Mouse (Mus musculus) neural tube, embryonic 13.5 days (tissue): ENCODE data around the gene Ly86. TPM values are rescaled to one million over a fixed set of nuclear protein-coding genes. Genes with fewer than 3 reads are reported as not detected.

ENCODE experiments used
- ATAC-seq: fragments of 200-750 bp; cut with Nextera tagmentation; 2 replicates; pipeline ENCODE4 v1.8.0; 2017; ENCODE audit warnings: low read depth, mild to moderate bottlenecking, moderate TSS enrichment, moderate library complexity
- H3K27ac ChIP-seq: fragments of 300-500 bp; sonication (generic); replicated peaks from 2 replicates; pipeline ENCODE4 v1.5.1; 2015; ENCODE audit warnings: moderate library complexity, mild to moderate bottlenecking, inconsistent platforms
- H3K27me3 ChIP-seq: fragments of 300-500 bp; sonication (generic); 2 replicates; pipeline ENCODE4 v1.6.1; 2015; ENCODE audit warnings: mild to moderate bottlenecking, inconsistent platforms
- H3K36me3 ChIP-seq: fragments of 300-500 bp; sonication (generic); 2 replicates; pipeline ENCODE4 v1.6.1; 2015; ENCODE audit warnings: mild to moderate bottlenecking, inconsistent platforms
- H3K4me1 ChIP-seq: fragments of 300-500 bp; sonication (generic); replicated peaks from 2 replicates; pipeline ENCODE4 v1.6.1; 2015; ENCODE audit warnings: inconsistent platforms
- H3K4me2 ChIP-seq: fragments of 300-500 bp; sonication (generic); 2 replicates; pipeline ENCODE4 v1.6.1; 2015; ENCODE audit warnings: inconsistent platforms, mild to moderate bottlenecking, moderate library complexity
- H3K4me3 ChIP-seq: fragments of 300-500 bp; sonication (generic); 2 replicates; pipeline ENCODE4 v1.5.1; 2015; ENCODE audit warnings: mild to moderate bottlenecking, inconsistent platforms
- H3K9ac ChIP-seq: fragments of 300-500 bp; sonication (generic); 2 replicates; pipeline ENCODE4 v1.6.1; 2015; ENCODE audit warnings: moderate library complexity, mild to moderate bottlenecking, inconsistent platforms
- H3K9me3 ChIP-seq: fragments of 300-500 bp; sonication (generic); 2 replicates; pipeline ENCODE4 v1.6.1; 2016; ENCODE audit warnings: inconsistent platforms
- WGBS: fragments of 180-500 bp; shearing (Covaris S2); methylation state at CpG from one replicate; pipeline ENCODE4 v1.1.7; 2015; 5-methylcytosine and 5-hydroxymethylcytosine counted together
- polyA plus RNA-seq: library from polyadenylated mRNA; unstranded; fragments of >200 nt; fragmentation: Nextera tagmentation; extraction: Ambion mirVana; gene quantifications from 2 replicates; pipeline ENCODE4 v1.2.1, GENCODE M21; 2015

The Ly86 gene
- polyA plus RNA-seq, 1 experiment from 2014 or later: 12.3 TPM

DNA sequence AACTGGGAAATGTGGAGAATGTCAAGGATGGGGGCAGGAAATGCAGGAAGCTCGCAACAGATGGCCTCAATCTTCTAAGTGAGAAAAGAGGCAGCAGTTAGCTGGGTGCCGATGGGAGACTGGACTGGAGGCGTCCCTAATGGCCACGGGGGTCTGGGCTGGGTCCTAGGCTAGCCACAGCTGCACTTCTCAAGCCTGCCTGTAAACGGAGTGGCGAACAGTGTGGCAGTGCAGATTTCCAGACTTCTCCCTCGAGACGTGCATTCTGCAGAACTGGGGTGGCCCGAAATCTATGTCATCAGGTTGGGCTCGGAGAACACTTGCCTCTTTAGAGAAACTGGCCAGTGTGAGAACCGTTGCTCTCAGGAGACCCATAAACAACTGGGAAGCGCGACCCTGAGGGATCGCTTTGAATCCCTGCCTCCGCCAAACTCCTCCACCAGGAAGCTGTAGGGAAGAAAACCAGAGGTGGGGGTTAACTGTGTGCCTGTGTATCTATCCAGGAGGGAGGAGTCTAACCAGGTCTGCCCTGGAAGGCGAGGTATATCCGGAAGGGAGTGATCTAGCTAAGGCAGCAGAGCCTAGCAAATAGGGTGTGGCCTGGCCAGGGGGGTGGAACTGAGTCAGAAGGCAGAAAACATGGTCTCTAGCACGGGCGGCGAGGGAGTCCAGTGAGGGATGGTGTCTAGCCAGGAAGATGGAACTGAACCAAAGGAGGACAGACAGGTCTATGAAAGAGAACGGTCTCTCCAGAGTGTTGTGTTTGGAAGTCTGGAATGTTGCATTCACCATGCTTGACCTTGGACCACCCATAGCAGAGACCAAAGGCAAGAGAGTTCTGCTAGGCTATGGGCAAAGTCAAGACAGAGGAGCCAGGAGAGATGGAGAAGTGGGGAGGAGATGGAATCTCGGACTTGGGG, 107.3 kb downstream of the Ly86 start:
- Histone ChIP-seq H3K9me3 (no peaks in the 10 kb centered on the region), H3K27ac (no peak overlapping the region; the same call in 1 of the 2 replicates), H3K36me3 (no peaks in the 10 kb centered on the region), H3K27me3 (peaks cover 11% of the 10 kb centered on the region), H3K4me1 (peaks cover 35% of the 10 kb centered on the region), H3K4me2 (peak overlapping the region; percentile 55), H3K9ac (peak overlapping the region; percentile 63), H3K4me3 (peak overlapping the region; percentile 24)
- 8% methylated on average over 22 of the region's 22 CpGs for WGBS
- peak; percentile 68; the same call in 1 of the 2 replicates for ATAC-seq

DNA sequence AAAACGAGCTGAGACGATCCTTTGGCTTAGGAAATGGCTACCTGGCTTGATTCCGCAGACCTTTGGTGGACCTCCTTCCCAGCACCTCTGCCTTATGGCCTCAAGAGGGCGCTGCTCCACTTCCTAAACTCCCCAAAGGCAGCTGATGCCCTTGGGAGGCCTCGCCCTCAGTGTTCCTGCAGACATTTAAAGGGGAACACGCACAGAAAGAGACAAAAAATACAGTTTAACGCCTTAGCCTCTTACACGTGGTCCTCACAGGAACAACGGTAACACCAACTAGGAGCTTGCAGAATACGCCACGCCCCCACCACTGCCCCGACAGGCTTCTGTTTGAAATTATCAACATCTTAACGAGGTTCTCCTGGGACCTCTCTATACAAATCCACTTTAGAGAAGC, 108.2 kb downstream of the Ly86 start:
- Histone ChIP-seq H3K4me2 (peak overlapping the region; percentile 55), H3K27ac (no peak overlapping the region), H3K9me3 (no peaks in the 10 kb centered on the region), H3K9ac (no peak overlapping the region; the same call in 1 of the 2 replicates), H3K36me3 (no peaks in the 10 kb centered on the region), H3K4me1 (peaks cover 36% of the 10 kb centered on the region), H3K27me3 (peaks cover 11% of the 10 kb centered on the region), H3K4me3 (no peak overlapping the region)
- WGBS: 5% methylated on average over 13 of the region's 13 CpGs
- peak; percentile 81; the same call in 1 of the 2 replicates for ATAC-seq

DNA sequence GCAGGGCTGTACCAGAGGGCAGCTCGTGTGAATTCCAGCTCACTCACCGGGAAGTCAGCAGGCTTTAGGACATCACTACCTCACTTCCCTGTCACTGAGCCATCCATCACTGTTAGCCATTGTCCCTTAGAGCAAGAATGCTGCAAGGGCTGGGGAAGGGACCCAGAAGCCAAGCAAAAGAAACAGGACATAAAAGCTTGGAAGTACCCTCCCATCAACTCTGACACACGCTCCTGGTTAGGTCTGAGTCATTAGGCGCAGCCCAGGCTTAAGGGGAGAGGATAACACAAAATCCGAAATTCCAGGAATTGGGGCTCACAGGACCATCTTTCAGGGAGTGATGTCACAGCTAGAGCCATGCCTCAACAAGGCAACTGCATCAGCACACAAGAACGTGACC, 109.3 kb downstream of the Ly86 start:
- Histone ChIP-seq H3K9ac (no peak overlapping the region), H3K4me3 (no peak overlapping the region), H3K27ac (no peak overlapping the region), H3K9me3 (no peaks in the 10 kb centered on the region), H3K4me2 (no peak overlapping the region), H3K36me3 (no peaks in the 10 kb centered on the region), H3K4me1 (peaks cover 36% of the 10 kb centered on the region), H3K27me3 (peaks cover 11% of the 10 kb centered on the region)
- 25% methylated on average over 6 of the region's 6 CpGs for WGBS
- ATAC-seq: no peak

DNA sequence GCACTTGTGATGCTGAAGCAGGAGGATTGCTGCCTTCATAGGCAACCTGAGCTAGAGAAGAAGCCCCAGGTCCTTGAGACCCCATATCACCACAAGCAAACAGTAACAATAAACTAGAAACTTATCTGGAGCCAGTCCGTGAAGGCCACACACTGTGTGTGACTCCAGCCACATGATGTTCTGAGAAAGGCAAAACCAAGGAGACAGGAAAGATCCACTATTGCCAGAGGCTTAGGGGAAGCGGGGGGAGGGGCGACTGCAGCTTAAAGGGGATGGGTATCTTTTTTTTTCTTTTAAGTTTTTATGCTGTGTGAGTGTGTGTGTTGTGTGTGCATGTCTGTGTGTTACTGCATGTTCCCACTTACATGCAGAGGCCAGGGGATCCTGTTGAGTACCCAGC, 110.6 kb downstream of the Ly86 start:
- no peak for ATAC-seq

DNA sequence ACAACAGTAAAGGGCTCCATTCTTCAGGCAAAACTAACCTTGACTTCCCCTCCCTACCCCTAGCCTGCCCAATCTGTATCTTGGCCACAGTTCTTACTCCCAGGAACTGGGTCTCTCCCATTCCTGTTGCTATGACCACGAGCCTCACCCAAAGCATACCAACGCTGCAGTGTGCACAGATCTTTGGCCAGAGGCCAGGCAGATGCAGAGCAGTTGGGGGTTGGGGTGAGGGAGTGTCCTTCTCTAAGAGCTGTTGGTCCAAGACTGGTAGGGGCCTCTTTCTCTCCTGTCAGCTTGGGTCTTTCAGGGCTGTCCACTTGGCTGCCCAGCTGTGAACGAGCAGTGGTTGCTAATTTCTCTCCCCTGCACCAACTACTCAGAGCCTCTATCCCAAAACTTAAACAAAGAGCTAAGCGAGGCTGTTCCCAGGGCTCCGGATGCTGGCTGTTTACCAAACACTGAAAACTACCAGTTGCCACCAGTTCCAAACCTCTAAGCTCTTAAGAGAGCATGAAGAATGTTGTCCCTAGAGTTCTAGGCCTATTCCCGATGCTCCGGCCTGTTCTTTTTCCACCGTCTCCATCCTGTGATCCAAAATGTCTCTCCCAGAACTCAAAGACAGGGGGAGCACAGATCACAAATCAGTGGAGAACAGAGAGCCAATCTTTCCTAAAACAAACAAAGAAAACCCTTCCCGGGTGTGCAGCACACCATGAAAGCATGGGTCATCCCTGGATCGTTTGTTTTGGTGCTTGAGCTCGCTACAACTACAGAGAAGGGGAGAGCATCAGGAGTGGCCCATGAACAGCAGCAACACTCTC, 112.2 kb downstream of the Ly86 start:
- Histone ChIP-seq H3K4me1 (peaks cover 33% of the 10 kb centered on the region), H3K27ac (peak overlapping the region; percentile 5; the same call in 1 of the 2 replicates), H3K36me3 (no peaks in the 10 kb centered on the region), H3K27me3 (peaks cover 7% of the 10 kb centered on the region), H3K9ac (no peak overlapping the region), H3K4me2 (no peak overlapping the region), H3K9me3 (no peaks in the 10 kb centered on the region), H3K4me3 (no peak overlapping the region)
- peak; percentile 42; the same call in 1 of the 2 replicates for ATAC-seq
- WGBS: 57% methylated on average over 11 of the region's 11 CpGs

More for the DNA sequence above, 110.6 kb downstream of the Ly86 start:
- no peak overlapping the region for H3K4me2 ChIP-seq
- no peaks in the 10 kb centered on the region for H3K36me3 ChIP-seq
- no peak overlapping the region for H3K27ac ChIP-seq
- H3K9ac ChIP-seq: no peak overlapping the region
- H3K4me3 ChIP-seq: no peak overlapping the region
- WGBS: 78% methylated on average over 3 of the region's 3 CpGs
- peaks cover 36% of the 10 kb centered on the region for H3K4me1 ChIP-seq
- H3K27me3 ChIP-seq: peaks cover 11% of the 10 kb centered on the region
- no peaks in the 10 kb centered on the region for H3K9me3 ChIP-seq

DNA sequence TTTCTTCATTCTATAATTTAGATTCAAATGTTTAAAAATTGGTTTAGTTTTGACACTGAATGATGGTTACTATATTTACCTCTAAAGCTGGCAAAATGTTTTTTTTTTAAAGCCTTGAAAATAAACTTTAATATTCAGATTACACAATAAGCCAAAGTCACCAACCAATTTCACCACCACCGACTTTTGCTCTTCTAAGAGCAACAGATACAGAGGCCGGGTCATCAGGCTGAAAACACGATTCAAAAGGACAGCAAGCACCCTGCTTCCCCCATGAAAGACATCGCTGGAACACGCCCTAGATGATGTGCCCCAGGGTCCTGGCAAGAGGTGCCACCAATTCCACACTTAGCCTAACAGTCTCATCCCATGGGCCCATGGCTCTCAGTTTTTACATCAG, 113.5 kb downstream of the Ly86 start:
- Histone ChIP-seq H3K4me1 (peaks cover 19% of the 10 kb centered on the region), H3K9me3 (no peaks in the 10 kb centered on the region), H3K27me3 (no peaks in the 10 kb centered on the region), H3K27ac (no peak overlapping the region), H3K4me2 (no peak overlapping the region), H3K4me3 (no peak overlapping the region), H3K9ac (no peak overlapping the region), H3K36me3 (no peaks in the 10 kb centered on the region)
- ATAC-seq: no peak
- WGBS: 84% methylated on average over 5 of the region's 5 CpGs

DNA sequence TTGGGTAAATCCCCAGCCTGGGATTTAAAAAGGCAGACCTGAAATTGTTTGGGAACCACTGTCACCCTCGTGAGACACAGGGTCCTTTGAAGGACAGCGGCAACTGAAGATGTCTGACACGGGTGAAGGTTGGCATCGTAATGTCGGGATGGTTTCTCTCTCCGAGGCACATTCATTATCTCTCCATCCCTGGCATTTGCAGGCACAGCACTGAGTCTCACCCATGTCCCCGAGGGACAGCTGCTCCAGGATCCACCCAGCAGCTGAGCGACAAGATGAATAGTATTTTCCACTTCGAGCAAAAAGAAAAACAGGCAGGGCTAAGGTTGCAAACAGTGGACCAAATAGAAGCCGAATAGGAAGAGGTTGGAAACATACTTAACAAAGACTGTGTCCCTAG, 114.0 kb downstream of the Ly86 start:
- WGBS: 69% methylated on average over 10 of the region's 10 CpGs
- no peaks in the 10 kb centered on the region for H3K36me3 ChIP-seq
- no peaks in the 10 kb centered on the region for H3K27me3 ChIP-seq
- H3K4me3 ChIP-seq: no peak overlapping the region
- no peak overlapping the region for H3K27ac ChIP-seq
- peaks cover 17% of the 10 kb centered on the region for H3K4me1 ChIP-seq
- no peak for ATAC-seq
- no peak overlapping the region for H3K9ac ChIP-seq
- no peak overlapping the region for H3K4me2 ChIP-seq
- no peaks in the 10 kb centered on the region for H3K9me3 ChIP-seq

DNA sequence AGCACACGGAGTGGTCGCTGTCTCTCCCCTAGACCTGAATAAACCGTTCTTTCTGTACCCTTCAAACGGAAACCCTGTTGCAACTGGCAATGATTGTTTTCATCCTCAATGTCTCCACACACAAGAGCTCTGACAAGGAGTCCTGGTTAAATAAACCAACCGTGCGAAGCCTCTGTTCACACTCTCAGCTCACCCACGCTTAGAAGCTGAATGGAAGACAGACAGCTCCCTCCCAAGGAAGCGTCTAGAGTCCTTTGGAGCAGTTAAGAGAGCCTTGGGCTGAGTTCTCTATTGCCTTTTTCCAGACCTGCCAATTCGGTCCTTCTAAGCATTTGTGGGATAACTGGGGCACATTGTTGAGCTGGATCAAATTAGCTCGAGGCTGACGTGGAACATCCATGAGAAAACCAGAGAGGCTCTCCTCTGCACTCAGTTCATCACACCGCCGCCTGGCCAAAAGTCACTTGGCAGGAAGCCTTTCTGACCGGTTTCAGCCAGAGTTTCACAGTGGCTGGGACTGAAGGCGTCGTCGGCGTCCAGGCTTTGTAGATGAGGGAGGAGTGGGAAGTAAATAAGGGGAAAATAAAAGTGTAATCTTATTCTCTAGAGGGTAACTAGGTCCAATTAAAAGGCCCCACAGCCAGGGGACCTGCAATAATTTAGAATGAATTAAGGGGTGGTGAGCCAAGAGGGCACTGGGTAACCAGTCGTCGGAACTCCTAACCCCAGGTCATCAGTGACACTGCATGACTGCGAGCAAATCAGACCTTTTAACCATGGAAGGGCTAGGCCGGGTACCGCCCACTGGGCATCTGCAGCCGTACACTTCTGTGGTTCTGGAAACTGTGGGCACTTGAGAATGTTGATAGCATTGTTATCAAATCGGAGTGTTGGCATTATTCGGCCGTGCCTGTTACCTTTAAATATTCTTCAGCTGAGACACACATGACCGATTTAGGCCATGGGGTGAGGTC, 115.2 kb downstream of the Ly86 start:
- Histone ChIP-seq H3K27ac (no peak overlapping the region), H3K4me2 (no peak overlapping the region), H3K9ac (no peak overlapping the region), H3K36me3 (no peaks in the 10 kb centered on the region), H3K4me3 (no peak overlapping the region), H3K9me3 (no peaks in the 10 kb centered on the region), H3K4me1 (peaks cover 10% of the 10 kb centered on the region), H3K27me3 (no peaks in the 10 kb centered on the region; the same call in 1 of the 2 replicates)
- no peak for ATAC-seq
- WGBS: 59% methylated on average over 28 of the region's 28 CpGs

DNA sequence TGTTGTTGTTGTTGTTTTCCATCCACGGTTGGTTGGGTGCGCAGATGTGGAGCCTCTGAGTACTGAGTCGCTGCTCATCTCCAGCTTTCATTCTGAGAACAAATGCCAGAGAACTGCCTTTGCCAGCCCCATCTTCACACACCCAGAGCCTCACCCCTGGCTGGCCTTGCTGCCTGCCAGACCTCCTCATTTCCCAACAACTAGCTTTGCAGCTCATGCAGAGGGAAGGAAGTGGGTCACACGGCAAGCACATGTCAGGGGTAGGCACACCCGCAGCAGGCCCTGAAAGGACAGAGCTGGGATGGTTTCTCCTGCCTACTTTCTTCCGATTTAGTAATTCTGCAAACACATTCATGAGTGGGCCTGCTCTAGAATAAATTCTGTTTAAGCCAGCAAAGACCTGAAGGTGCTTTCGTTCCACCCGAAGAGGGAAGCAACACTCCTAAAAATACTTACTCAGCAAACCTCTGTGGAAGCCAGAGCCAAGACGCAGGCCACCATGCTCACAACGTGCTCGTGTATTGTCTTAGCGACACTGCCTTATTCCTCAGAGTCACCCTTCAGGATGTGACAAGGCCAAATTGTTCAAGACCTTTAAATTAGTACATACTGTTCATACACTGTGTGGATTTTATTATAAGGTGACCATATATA, 117.2 kb downstream of the Ly86 start:
- WGBS: 91% methylated on average over 12 of the region's 12 CpGs
- Histone ChIP-seq H3K4me1 (peaks cover 2% of the 10 kb centered on the region), H3K9me3 (no peaks in the 10 kb centered on the region), H3K36me3 (no peaks in the 10 kb centered on the region), H3K4me2 (no peak overlapping the region), H3K27ac (no peak overlapping the region), H3K27me3 (peaks cover 9% of the 10 kb centered on the region), H3K4me3 (no peak overlapping the region), H3K9ac (no peak overlapping the region)
- no peak for ATAC-seq

DNA sequence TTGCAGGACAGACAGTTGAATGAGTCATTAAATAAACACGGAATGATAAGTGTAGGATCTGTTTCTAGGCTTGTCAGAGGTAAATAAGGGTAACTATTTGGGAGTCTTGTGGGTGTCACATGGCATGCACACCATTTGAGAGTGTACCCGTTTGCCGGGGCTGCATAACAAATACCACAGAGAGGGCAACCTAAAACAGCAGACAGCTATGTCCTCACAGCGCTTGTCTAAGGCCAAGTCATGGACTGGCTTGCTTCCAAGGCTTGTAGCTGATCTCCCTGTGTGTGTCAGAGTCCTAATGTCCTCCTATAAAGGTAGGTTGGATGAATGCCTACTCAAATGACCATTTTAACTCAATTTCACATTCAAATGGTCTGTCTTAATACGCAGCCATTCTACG, 120.7 kb downstream of the Ly86 start:
- WGBS: 84% methylated on average over 6 of the region's 6 CpGs
- no peaks in the 10 kb centered on the region for H3K36me3 ChIP-seq
- H3K4me2 ChIP-seq: no peak overlapping the region
- peaks cover 9% of the 10 kb centered on the region for H3K27me3 ChIP-seq
- H3K27ac ChIP-seq: no peak overlapping the region
- H3K4me3 ChIP-seq: no peak overlapping the region
- H3K9me3 ChIP-seq: no peaks in the 10 kb centered on the region
- no peak overlapping the region for H3K9ac ChIP-seq
- peaks cover 17% of the 10 kb centered on the region for H3K4me1 ChIP-seq
- ATAC-seq: no peak

DNA sequence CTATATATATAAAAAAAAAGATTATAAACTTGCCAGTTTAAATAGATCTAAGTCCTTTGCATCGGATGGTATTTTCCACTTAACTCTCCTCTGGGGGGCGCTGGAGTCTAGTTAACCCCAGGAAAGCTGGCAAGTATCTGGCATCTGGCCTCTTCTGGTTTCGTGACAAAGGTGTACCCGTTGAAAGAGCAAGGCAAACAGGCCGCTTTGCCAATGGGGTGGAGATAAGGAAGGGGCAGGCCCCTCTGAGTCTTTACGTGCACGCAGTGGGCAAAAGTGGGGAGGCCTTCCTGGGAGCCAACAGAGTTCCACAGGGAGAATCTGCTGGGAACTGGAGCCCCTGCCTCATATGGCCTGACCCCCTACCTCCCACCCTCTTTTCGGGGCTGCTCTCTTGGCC, 122.8 kb downstream of the Ly86 start:
- no peak for ATAC-seq
- Histone ChIP-seq H3K9me3 (no peaks in the 10 kb centered on the region; the same call in 1 of the 2 replicates), H3K4me3 (no peak overlapping the region), H3K36me3 (no peaks in the 10 kb centered on the region), H3K4me1 (peaks cover 17% of the 10 kb centered on the region), H3K27me3 (peaks cover 9% of the 10 kb centered on the region), H3K4me2 (peak overlapping the region; percentile 31), H3K27ac (no peak overlapping the region; the same call in 1 of the 2 replicates), H3K9ac (0 out of 2 replicates have a peak overlapping the region, but pooled peaks have one; percentile 38)
- WGBS: 15% methylated on average over 8 of the region's 8 CpGs
